Mouse (Mus musculus): ENCODE data around the gene Glul.
"Not testable (repeated sequence)": the region's sequence is repeated elsewhere in the genome, so short reads cannot be mapped to it uniquely, and the experiment has no call there.

Glul gene

GRCm38 (mm10) chr1:153899731-153900380 is at the start of gene Glul, which contains the start of gene Teddm2:
Gene Glul (plus strand): TSS chr1:153899944.
Gene Teddm2 (minus strand): TSS chr1:153900228.
- DNase-seq (ENCODE audit: low spot score): peak; percentile 95

- DNase-seq (ENCODE audit: low spot score): not testable (repeated sequence)
These were observed 47.0 kb upstream of the Glul start for GRCm38 (mm10) chr1:153852696-153853095.

GRCm38 (mm10) chr1:153855946-153856345 is 43.8 kb upstream of the Glul start:
- DNase-seq (ENCODE audit: low spot score): no peak

- no peak for DNase-seq (ENCODE audit: low spot score)
These were observed 25.7 kb upstream of the Glul start, which contains the start of gene Teddm1b for GRCm38 (mm10) chr1:153874045-153874444. Gene Teddm1b (plus strand): TSS chr1:153874345.

GRCm38 (mm10) chr1:153880391-153880790 is 19.4 kb upstream of the Glul start:
- DNase-seq (ENCODE audit: low spot score): not testable (repeated sequence)

- no peak for DNase-seq (ENCODE audit: low spot score)
These were observed 13.6 kb upstream of the Glul start for GRCm38 (mm10) chr1:153886024-153886633.

GRCm38 (mm10) chr1:153890121-153890520 is 9.6 kb upstream of the Glul start:
- DNase-seq (ENCODE audit: low spot score): no peak

- DNase-seq (ENCODE audit: low spot score): no peak
These were observed 8.3 kb upstream of the Glul start, which contains the start of gene Teddm1a for GRCm38 (mm10) chr1:153891442-153891841. Gene Teddm1a (plus strand): TSS chr1:153891742.

- no peak for DNase-seq (ENCODE audit: low spot score)
These were observed 6.0 kb upstream of the Glul start for GRCm38 (mm10) chr1:153893746-153894145.

GRCm38 (mm10) chr1:153894201-153894893 is 5.4 kb upstream of the Glul start:
- DNase-seq (ENCODE audit: low spot score): no peak

- DNase-seq (ENCODE audit: low spot score): peak; percentile 79
These were observed 4.8 kb upstream of the Glul start for GRCm38 (mm10) chr1:153894979-153895378.

- DNase-seq (ENCODE audit: low spot score): no peak
These were observed 2.5 kb upstream of the Glul start for GRCm38 (mm10) chr1:153897196-153897595.

- DNase-seq (ENCODE audit: low spot score): no peak
These were observed 584 bp upstream of the Glul start for GRCm38 (mm10) chr1:153898989-153899730.

- DNase-seq (ENCODE audit: low spot score): no peak
These were observed 637 bp downstream of the Glul start for GRCm38 (mm10) chr1:153900381-153900780.

- DNase-seq (ENCODE audit: low spot score): no peak
These were observed 1.4 kb downstream of the Glul start for GRCm38 (mm10) chr1:153900860-153901730.

GRCm38 (mm10) chr1:153903006-153903405 is 3.3 kb downstream of the Glul start:
- DNase-seq (ENCODE audit: low spot score): no peak

GRCm38 (mm10) chr1:153904236-153904635 is 4.5 kb downstream of the Glul start:
- DNase-seq (ENCODE audit: low spot score): no peak

GRCm38 (mm10) chr1:153905884-153906283 is 6.1 kb downstream of the Glul start:
- DNase-seq (ENCODE audit: low spot score): no peak

- DNase-seq (ENCODE audit: low spot score): no peak
These were observed 8.5 kb downstream of the Glul start for GRCm38 (mm10) chr1:153908208-153908607.

- DNase-seq (ENCODE audit: low spot score): no peak
These were observed 9.0 kb downstream of the Glul start for GRCm38 (mm10) chr1:153908741-153909140.
